Mouse (Mus musculus): ENCODE results near the gene Igsf23. TPM values are rescaled to one million over a fixed set of nuclear protein-coding genes. Genes with fewer than 3 reads are reported as not detected.

Gene Igsf23
- total RNA-seq, 2 experiments from 2014 or later, result not detected

DNA sequence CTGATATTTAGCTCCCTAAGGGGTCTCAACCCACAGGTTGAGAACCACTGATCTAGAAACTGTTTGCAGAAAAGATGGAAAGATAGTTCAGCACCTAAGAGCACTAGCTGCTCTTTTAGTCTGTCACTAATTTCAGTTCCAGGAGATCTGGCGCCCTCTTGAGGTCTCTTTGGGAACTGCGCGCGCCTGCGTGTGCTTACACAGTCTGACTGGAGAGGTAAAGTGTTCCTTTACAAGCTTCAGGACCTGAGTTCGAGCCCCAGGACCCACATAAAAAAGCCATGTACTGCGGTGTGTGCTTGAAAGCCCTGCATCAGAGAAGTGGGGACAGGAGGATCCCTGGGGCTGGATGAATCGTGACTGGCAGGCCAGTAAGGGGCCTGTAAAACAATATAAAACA, 60.7 kb downstream of the Igsf23 start:
- ATAC-seq (replicated peaks; ENCODE audit: low FRiP score, poor library complexity, severe bottlenecking), result no peak

- no peak for ATAC-seq (replicated peaks; ENCODE audit: low FRiP score, poor library complexity, severe bottlenecking)
Observed at GRCm38 (mm10) chr7:19887849-19888248, 62.7 kb downstream of the Igsf23 start, which contains the start of gene Ceacam19. Gene Ceacam19 (minus strand): TSS chr7:19887965.

Other genes starting within 250 kb of the Igsf23 start
- gene Tomm40, start 235.3 kb downstream of the Igsf23 start, total RNA-seq (2015; ENCODE audit: low replicate concordance), result 6.5 and 8.2 TPM in 2 replicates
- 3.4 and 9.6 TPM in 2 replicates for gene Tomm40, start 235.3 kb downstream of the Igsf23 start, total RNA-seq (2017; ENCODE audit: low replicate concordance)
- gene Nectin2, start 200.3 kb downstream of the Igsf23 start, total RNA-seq (2015; ENCODE audit: low replicate concordance), result not detected in 2 replicates
- gene Nectin2, start 200.3 kb downstream of the Igsf23 start, total RNA-seq (2017; ENCODE audit: low replicate concordance), result 1.0 TPM in 1 of 2 replicates, not detected in the other
- gene Bcam, start 179.7 kb downstream of the Igsf23 start, total RNA-seq (2015; ENCODE audit: low replicate concordance), result not detected in 2 replicates
- gene Bcam, start 179.7 kb downstream of the Igsf23 start, total RNA-seq (2017; ENCODE audit: low replicate concordance), result not detected in 2 replicates
- gene Cblc, start 153.9 kb downstream of the Igsf23 start, total RNA-seq (2015; ENCODE audit: low replicate concordance), result not detected in 2 replicates
- gene Cblc, start 153.9 kb downstream of the Igsf23 start, total RNA-seq (2017; ENCODE audit: low replicate concordance), result not detected in 2 replicates
- gene Bcl3, start 128.0 kb downstream of the Igsf23 start, total RNA-seq (2015; ENCODE audit: low replicate concordance), result 14.8 TPM in 1 of 2 replicates, not detected in the other
- gene Bcl3, start 128.0 kb downstream of the Igsf23 start, total RNA-seq (2017; ENCODE audit: low replicate concordance), result 0.84 and 1.5 TPM in 2 replicates
- gene Gm19345, start 98.8 kb downstream of the Igsf23 start, total RNA-seq (2015; ENCODE audit: low replicate concordance), result not detected in 2 replicates
- not detected in 2 replicates for gene Gm19345, start 98.8 kb downstream of the Igsf23 start, total RNA-seq (2017; ENCODE audit: low replicate concordance)
- gene Ceacam16, start 89.5 kb downstream of the Igsf23 start, total RNA-seq (2015; ENCODE audit: low replicate concordance), result 0.38 TPM in 1 of 2 replicates, not detected in the other
- gene Ceacam16, start 89.5 kb downstream of the Igsf23 start, total RNA-seq (2017; ENCODE audit: low replicate concordance), result not detected in 2 replicates
- gene Ceacam19, start 62.8 kb downstream of the Igsf23 start, total RNA-seq (2015; ENCODE audit: low replicate concordance), result not detected in 2 replicates
- 0.28 TPM in 1 of 2 replicates, not detected in the other for gene Ceacam19, start 62.8 kb downstream of the Igsf23 start, total RNA-seq (2017; ENCODE audit: low replicate concordance)
- 0.42 TPM in 1 of 2 replicates, not detected in the other for gene Pvr, start 29.6 kb downstream of the Igsf23 start, total RNA-seq (2015; ENCODE audit: low replicate concordance)
- 1.9 TPM in 1 of 2 replicates, not detected in the other for gene Pvr, start 29.6 kb downstream of the Igsf23 start, total RNA-seq (2017; ENCODE audit: low replicate concordance)
- not detected in 2 replicates for gene Ceacam20, start 14.7 kb upstream of the Igsf23 start, total RNA-seq (2015; ENCODE audit: low replicate concordance)
- gene Ceacam20, start 14.7 kb upstream of the Igsf23 start, total RNA-seq (2017; ENCODE audit: low replicate concordance), result not detected in 2 replicates
- gene Nlrp9b, start 40.7 kb upstream of the Igsf23 start, total RNA-seq (2015; ENCODE audit: low replicate concordance), result not detected in 2 replicates
- not detected in 2 replicates for gene Nlrp9b, start 40.7 kb upstream of the Igsf23 start, total RNA-seq (2017; ENCODE audit: low replicate concordance)
- gene Vmn1r91, start 148.9 kb upstream of the Igsf23 start, total RNA-seq (2015; ENCODE audit: low replicate concordance), result not detected in 2 replicates
- gene Vmn1r91, start 148.9 kb upstream of the Igsf23 start, total RNA-seq (2017; ENCODE audit: low replicate concordance), result not detected in 2 replicates
- not detected in 2 replicates for gene Gm16442, start 171.8 kb upstream of the Igsf23 start, total RNA-seq (2015; ENCODE audit: low replicate concordance)
- gene Gm16442, start 171.8 kb upstream of the Igsf23 start, total RNA-seq (2017; ENCODE audit: low replicate concordance), result not detected in 2 replicates
- gene Vmn1r93, start 188.3 kb upstream of the Igsf23 start, total RNA-seq (2015; ENCODE audit: low replicate concordance), result not detected in 2 replicates
- not detected in 2 replicates for gene Vmn1r93, start 188.3 kb upstream of the Igsf23 start, total RNA-seq (2017; ENCODE audit: low replicate concordance)
- gene Vmn1r94, start 217.6 kb upstream of the Igsf23 start, total RNA-seq (2015; ENCODE audit: low replicate concordance), result not detected in 2 replicates
- not detected in 2 replicates for gene Vmn1r94, start 217.6 kb upstream of the Igsf23 start, total RNA-seq (2017; ENCODE audit: low replicate concordance)
- gene Vmn1r95, start 243.0 kb upstream of the Igsf23 start, total RNA-seq (2015; ENCODE audit: low replicate concordance), result not detected in 2 replicates
- not detected in 2 replicates for gene Vmn1r95, start 243.0 kb upstream of the Igsf23 start, total RNA-seq (2017; ENCODE audit: low replicate concordance)

Measured in erythroblast, adult 5-6 weeks (primary cell).